Mouse (Mus musculus): ENCODE measurements around the gene Clcn1. TPM values are rescaled to one million over a fixed set of nuclear protein-coding genes. Genes with fewer than 3 reads are reported as not detected.

Gene Clcn1
- polyA plus RNA-seq, 1 experiment = 0.42 TPM

- Histone ChIP-seq H3ac (ENCODE audit: control insufficient read depth, insufficient read length, low read depth) (peak overlapping the region; percentile 58), H3K4me3 (ENCODE audit: insufficient read depth, poor library complexity, severe bottlenecking) (no peak overlapping the region), H3K27me3 (ENCODE audit: control insufficient read depth, insufficient read depth, insufficient read length) (no peaks in the 10 kb centered on the region), H3K79me3 (ENCODE audit: low read depth) (no peaks in the 10 kb centered on the region), H3K36me3 (ENCODE audit: control insufficient read depth, insufficient read depth) (no peaks in the 10 kb centered on the region), H3K79me2 (ENCODE audit: control insufficient read depth, insufficient read depth) (no peaks in the 10 kb centered on the region)
- TF ChIP-seq MAX (IDR thresholded peaks at IDR 0.05) (peak; percentile 72), MYOD1 (IDR thresholded peaks at IDR 0.05; ENCODE audit: control insufficient read depth, insufficient read length, low read depth) (peak; percentile 53), CTCF (IDR thresholded peaks at IDR 0.05; ENCODE audit: control insufficient read depth, insufficient read depth, insufficient read length) (no peak), MYOG (IDR thresholded peaks at IDR 0.05; ENCODE audit: control insufficient read depth, extremely low read depth, insufficient read length) (no peak), FOSL1 (IDR thresholded peaks at IDR 0.05; ENCODE audit: insufficient read depth, low read length, poor library complexity, severe bottlenecking) (peak; percentile 62), CEBPB (IDR thresholded peaks at IDR 0.05; ENCODE audit: low read depth) (peak; percentile 38)
These were observed 9.1 kb downstream of the Clcn1 start for GRCm38 (mm10) chr6:42295549-42296094.

- TF ChIP-seq FOSL1 (IDR thresholded peaks at IDR 0.05; ENCODE audit: insufficient read depth, low read length, poor library complexity, severe bottlenecking) (peak; percentile 11), CTCF (IDR thresholded peaks at IDR 0.05; ENCODE audit: control insufficient read depth, insufficient read depth, insufficient read length) (no peak), MAX (IDR thresholded peaks at IDR 0.05) (peak; percentile 48), USF1 (IDR thresholded peaks at IDR 0.05; ENCODE audit: low read depth) (peak; percentile 37), MYOD1 (IDR thresholded peaks at IDR 0.05; ENCODE audit: control insufficient read depth, insufficient read length, low read depth) (no peak)
- no peaks in the 10 kb centered on the region for H3K79me2 ChIP-seq (ENCODE audit: control insufficient read depth, insufficient read depth)
- H3K36me3 ChIP-seq (ENCODE audit: control insufficient read depth, insufficient read depth) = no peaks in the 10 kb centered on the region
- H3K4me3 ChIP-seq (ENCODE audit: insufficient read depth, poor library complexity, severe bottlenecking) = no peak overlapping the region
- H3ac ChIP-seq (ENCODE audit: control insufficient read depth, insufficient read length, low read depth) = peak overlapping the region; percentile 45
- no peaks in the 10 kb centered on the region for H3K27me3 ChIP-seq (ENCODE audit: control insufficient read depth, insufficient read depth, insufficient read length)
- H3K79me3 ChIP-seq (ENCODE audit: low read depth) = no peaks in the 10 kb centered on the region
These were observed 12.9 kb downstream of the Clcn1 start for GRCm38 (mm10) chr6:42299362-42299761.

- H3K79me2 ChIP-seq (ENCODE audit: control insufficient read depth, insufficient read depth) = no peaks in the 10 kb centered on the region
- H3K36me3 ChIP-seq (ENCODE audit: control insufficient read depth, insufficient read depth) = peaks cover 6% of the 10 kb centered on the region
- no peak overlapping the region for H3K4me3 ChIP-seq (ENCODE audit: insufficient read depth, poor library complexity, severe bottlenecking)
- H3ac ChIP-seq (ENCODE audit: control insufficient read depth, insufficient read length, low read depth) = no peak overlapping the region
- H3K79me3 ChIP-seq (ENCODE audit: low read depth) = no peaks in the 10 kb centered on the region
- TF ChIP-seq USF1 (IDR thresholded peaks at IDR 0.05; ENCODE audit: low read depth) (no peak), MAX (IDR thresholded peaks at IDR 0.05) (no peak), CTCF (IDR thresholded peaks at IDR 0.05; ENCODE audit: control insufficient read depth, insufficient read depth, insufficient read length) (no peak), MYOG (IDR thresholded peaks at IDR 0.05; ENCODE audit: control insufficient read depth, extremely low read depth, insufficient read length) (no peak), MYOD1 (IDR thresholded peaks at IDR 0.05; ENCODE audit: control insufficient read depth, insufficient read length, low read depth) (no peak), FOSL1 (IDR thresholded peaks at IDR 0.05; ENCODE audit: insufficient read depth, low read length, poor library complexity, severe bottlenecking) (no peak), CEBPB (IDR thresholded peaks at IDR 0.05; ENCODE audit: low read depth) (no peak)
- no peaks in the 10 kb centered on the region for H3K27me3 ChIP-seq (ENCODE audit: control insufficient read depth, insufficient read depth, insufficient read length)
These were observed 23.4 kb downstream of the Clcn1 start for GRCm38 (mm10) chr6:42309816-42310378.

GRCm38 (mm10) chr6:42310427-42311053 lies 24.1 kb downstream of the Clcn1 start:
- Histone ChIP-seq H3ac (ENCODE audit: control insufficient read depth, insufficient read length, low read depth) (no peak overlapping the region), H3K79me3 (ENCODE audit: low read depth) (no peaks in the 10 kb centered on the region), H3K36me3 (ENCODE audit: control insufficient read depth, insufficient read depth) (peaks cover 6% of the 10 kb centered on the region), H3K27me3 (ENCODE audit: control insufficient read depth, insufficient read depth, insufficient read length) (no peaks in the 10 kb centered on the region), H3K79me2 (ENCODE audit: control insufficient read depth, insufficient read depth) (no peaks in the 10 kb centered on the region), H3K4me3 (ENCODE audit: insufficient read depth, poor library complexity, severe bottlenecking) (no peak overlapping the region)
- TF ChIP-seq MYOD1 (IDR thresholded peaks at IDR 0.05; ENCODE audit: control insufficient read depth, insufficient read length, low read depth) = no peak
- no peak for TF ChIP-seq CEBPB (IDR thresholded peaks at IDR 0.05; ENCODE audit: low read depth)
- TF ChIP-seq MYOG (IDR thresholded peaks at IDR 0.05; ENCODE audit: control insufficient read depth, extremely low read depth, insufficient read length) = no peak
- TF ChIP-seq MAX (IDR thresholded peaks at IDR 0.05) = no peak
- TF ChIP-seq USF1 (IDR thresholded peaks at IDR 0.05; ENCODE audit: low read depth) = no peak
- TF ChIP-seq FOSL1 (IDR thresholded peaks at IDR 0.05; ENCODE audit: insufficient read depth, low read length, poor library complexity, severe bottlenecking) = no peak
- no peak for TF ChIP-seq CTCF (IDR thresholded peaks at IDR 0.05; ENCODE audit: control insufficient read depth, insufficient read depth, insufficient read length)

- no peaks in the 10 kb centered on the region for H3K79me3 ChIP-seq (ENCODE audit: low read depth)
- no peaks in the 10 kb centered on the region for H3K27me3 ChIP-seq (ENCODE audit: control insufficient read depth, insufficient read depth, insufficient read length)
- H3K36me3 ChIP-seq (ENCODE audit: control insufficient read depth, insufficient read depth) = peaks cover 8% of the 10 kb centered on the region
- no peaks in the 10 kb centered on the region for H3K79me2 ChIP-seq (ENCODE audit: control insufficient read depth, insufficient read depth)
- H3K4me3 ChIP-seq (ENCODE audit: insufficient read depth, poor library complexity, severe bottlenecking) = no peak overlapping the region
- H3ac ChIP-seq (ENCODE audit: control insufficient read depth, insufficient read length, low read depth) = no peak overlapping the region
- TF ChIP-seq FOSL1 (IDR thresholded peaks at IDR 0.05; ENCODE audit: insufficient read depth, low read length, poor library complexity, severe bottlenecking) = no peak
These were observed 31.8 kb downstream of the Clcn1 start for GRCm38 (mm10) chr6:42318293-42318692.

Measured in C2C12 (cell line).